Mouse (Mus musculus): ENCODE measurements around the gene Ugcg. TPM values are rescaled to one million over a fixed set of nuclear protein-coding genes. Genes with fewer than 3 reads are reported as not detected.

Ugcg gene
- polyA plus RNA-seq, 1 experiment from 2014 or later = 18.3 TPM

- Histone ChIP-seq H3K9ac (replicated peaks; ENCODE audit: low read depth, low read length) (no peak overlapping the region), H3K9me3 (ENCODE audit: control insufficient read depth, low read length) (no peaks in the 10 kb centered on the region), H3K27ac (ENCODE audit: low read length) (no peak overlapping the region), H3K4me1 (replicated peaks; ENCODE audit: control insufficient read depth, insufficient read depth, low read length) (peaks cover 31% of the 10 kb centered on the region), H3K4me3 (replicated peaks; ENCODE audit: low read length) (no peak overlapping the region), H3K27me3 (replicated peaks; ENCODE audit: control insufficient read depth, insufficient read depth, low read length) (no peaks in the 10 kb centered on the region), H3K36me3 (ENCODE audit: control insufficient read depth, insufficient read depth) (no peaks in the 10 kb centered on the region), H3K4me2 (ENCODE audit: low read length) (no peak overlapping the region)
- no peak for ATAC-seq
- 69% methylated on average over 8 of the region's 8 CpGs for WGBS
Measured at GRCm38 (mm10) chr4:59199805-59200204, 10.7 kb downstream of the Ugcg start.

- H3K36me3 ChIP-seq (ENCODE audit: control insufficient read depth, insufficient read depth) = no peaks in the 10 kb centered on the region
- WGBS = 78% methylated on average over 3 of the region's 3 CpGs
- ATAC-seq = no peak
- no peak overlapping the region for H3K4me3 ChIP-seq (replicated peaks; ENCODE audit: low read length)
- H3K4me2 ChIP-seq (ENCODE audit: low read length) = no peak overlapping the region
- H3K4me1 ChIP-seq (replicated peaks; ENCODE audit: control insufficient read depth, insufficient read depth, low read length) = peaks cover 31% of the 10 kb centered on the region
- no peaks in the 10 kb centered on the region for H3K9me3 ChIP-seq (ENCODE audit: control insufficient read depth, low read length)
- no peak overlapping the region for H3K9ac ChIP-seq (replicated peaks; ENCODE audit: low read depth, low read length)
- no peak overlapping the region for H3K27ac ChIP-seq (ENCODE audit: low read length)
- H3K27me3 ChIP-seq (replicated peaks; ENCODE audit: control insufficient read depth, insufficient read depth, low read length) = no peaks in the 10 kb centered on the region
Measured at GRCm38 (mm10) chr4:59200636-59201035, 11.6 kb downstream of the Ugcg start.

GRCm38 (mm10) chr4:59204616-59205015 is 15.6 kb downstream of the Ugcg start:
- Histone ChIP-seq H3K4me2 (ENCODE audit: low read length) (no peak overlapping the region), H3K4me3 (replicated peaks; ENCODE audit: low read length) (no peak overlapping the region), H3K9ac (replicated peaks; ENCODE audit: low read depth, low read length) (no peak overlapping the region), H3K27ac (ENCODE audit: low read length) (no peak overlapping the region), H3K4me1 (replicated peaks; ENCODE audit: control insufficient read depth, insufficient read depth, low read length) (peaks cover 17% of the 10 kb centered on the region), H3K36me3 (ENCODE audit: control insufficient read depth, insufficient read depth) (0 out of 2 replicates have a peak, but pooled peaks cover 6% of the 10 kb centered on the region), H3K9me3 (ENCODE audit: control insufficient read depth, low read length) (no peaks in the 10 kb centered on the region), H3K27me3 (replicated peaks; ENCODE audit: control insufficient read depth, insufficient read depth, low read length) (no peaks in the 10 kb centered on the region)
- ATAC-seq = no peak
- WGBS = 84% methylated on average over 4 of the region's 4 CpGs

- H3K4me3 ChIP-seq (replicated peaks; ENCODE audit: low read length) = no peak overlapping the region
- peaks cover 5% of the 10 kb centered on the region for H3K4me1 ChIP-seq (replicated peaks; ENCODE audit: control insufficient read depth, insufficient read depth, low read length)
- H3K4me2 ChIP-seq (ENCODE audit: low read length) = no peak overlapping the region
- H3K27ac ChIP-seq (ENCODE audit: low read length) = no peak overlapping the region
- ATAC-seq = no peak
- H3K27me3 ChIP-seq (replicated peaks; ENCODE audit: control insufficient read depth, insufficient read depth, low read length) = no peaks in the 10 kb centered on the region
- 65% methylated on average over 2 of the region's 2 CpGs for WGBS
- 0 out of 2 replicates have a peak, but pooled peaks cover 6% of the 10 kb centered on the region for H3K36me3 ChIP-seq (ENCODE audit: control insufficient read depth, insufficient read depth)
- no peak overlapping the region for H3K9ac ChIP-seq (replicated peaks; ENCODE audit: low read depth, low read length)
- H3K9me3 ChIP-seq (ENCODE audit: control insufficient read depth, low read length) = no peaks in the 10 kb centered on the region
Measured at GRCm38 (mm10) chr4:59205758-59206340, 16.8 kb downstream of the Ugcg start.

GRCm38 (mm10) chr4:59206600-59206999 is 17.5 kb downstream of the Ugcg start:
- H3K27ac ChIP-seq (ENCODE audit: low read length) = no peak overlapping the region
- no peaks in the 10 kb centered on the region for H3K9me3 ChIP-seq (ENCODE audit: control insufficient read depth, low read length)
- H3K27me3 ChIP-seq (replicated peaks; ENCODE audit: control insufficient read depth, insufficient read depth, low read length) = no peaks in the 10 kb centered on the region
- H3K9ac ChIP-seq (replicated peaks; ENCODE audit: low read depth, low read length) = no peak overlapping the region
- no peak overlapping the region for H3K4me2 ChIP-seq (ENCODE audit: low read length)
- no peak for ATAC-seq
- H3K36me3 ChIP-seq (ENCODE audit: control insufficient read depth, insufficient read depth) = 0 out of 2 replicates have a peak, but pooled peaks cover 6% of the 10 kb centered on the region
- H3K4me1 ChIP-seq (replicated peaks; ENCODE audit: control insufficient read depth, insufficient read depth, low read length) = peaks cover 4% of the 10 kb centered on the region; the same call in 1 of the 2 replicates
- 83% methylated on average over 4 of the region's 4 CpGs for WGBS
- H3K4me3 ChIP-seq (replicated peaks; ENCODE audit: low read length) = no peak overlapping the region

- Histone ChIP-seq H3K9ac (replicated peaks; ENCODE audit: low read depth, low read length) (no peak overlapping the region), H3K27me3 (replicated peaks; ENCODE audit: control insufficient read depth, insufficient read depth, low read length) (no peaks in the 10 kb centered on the region), H3K36me3 (ENCODE audit: control insufficient read depth, insufficient read depth) (0 out of 2 replicates have a peak, but pooled peaks cover 6% of the 10 kb centered on the region), H3K4me3 (replicated peaks; ENCODE audit: low read length) (no peak overlapping the region), H3K4me1 (replicated peaks; ENCODE audit: control insufficient read depth, insufficient read depth, low read length) (peaks cover 4% of the 10 kb centered on the region; the same call in 1 of the 2 replicates), H3K27ac (ENCODE audit: low read length) (no peak overlapping the region), H3K9me3 (ENCODE audit: control insufficient read depth, low read length) (no peaks in the 10 kb centered on the region), H3K4me2 (ENCODE audit: low read length) (no peak overlapping the region)
- 90% methylated on average over 4 of the region's 4 CpGs for WGBS
- ATAC-seq = no peak
Measured at GRCm38 (mm10) chr4:59208607-59209006, 19.6 kb downstream of the Ugcg start.

- WGBS = 90% methylated on average over 9 of the region's 9 CpGs
- no peak overlapping the region for H3K27ac ChIP-seq (ENCODE audit: low read length)
- H3K36me3 ChIP-seq (ENCODE audit: control insufficient read depth, insufficient read depth) = peaks cover 15% of the 10 kb centered on the region
- H3K9ac ChIP-seq (replicated peaks; ENCODE audit: low read depth, low read length) = no peak overlapping the region
- no peaks in the 10 kb centered on the region for H3K4me1 ChIP-seq (replicated peaks; ENCODE audit: control insufficient read depth, insufficient read depth, low read length)
- no peaks in the 10 kb centered on the region for H3K27me3 ChIP-seq (replicated peaks; ENCODE audit: control insufficient read depth, insufficient read depth, low read length)
- no peak overlapping the region for H3K4me2 ChIP-seq (ENCODE audit: low read length)
- ATAC-seq = no peak
- H3K9me3 ChIP-seq (ENCODE audit: control insufficient read depth, low read length) = no peaks in the 10 kb centered on the region
- no peak overlapping the region for H3K4me3 ChIP-seq (replicated peaks; ENCODE audit: low read length)
Measured at GRCm38 (mm10) chr4:59211181-59211580, 22.1 kb downstream of the Ugcg start.

GRCm38 (mm10) chr4:59213833-59214232 is 24.8 kb downstream of the Ugcg start:
- WGBS = 84% methylated on average over 4 of the region's 4 CpGs
- Histone ChIP-seq H3K27me3 (replicated peaks; ENCODE audit: control insufficient read depth, insufficient read depth, low read length) (no peaks in the 10 kb centered on the region), H3K9ac (replicated peaks; ENCODE audit: low read depth, low read length) (no peak overlapping the region), H3K4me1 (replicated peaks; ENCODE audit: control insufficient read depth, insufficient read depth, low read length) (no peaks in the 10 kb centered on the region), H3K4me3 (replicated peaks; ENCODE audit: low read length) (no peak overlapping the region), H3K4me2 (ENCODE audit: low read length) (no peak overlapping the region), H3K36me3 (ENCODE audit: control insufficient read depth, insufficient read depth) (peaks cover 14% of the 10 kb centered on the region), H3K27ac (ENCODE audit: low read length) (no peak overlapping the region), H3K9me3 (ENCODE audit: control insufficient read depth, low read length) (no peaks in the 10 kb centered on the region)
- ATAC-seq = no peak

- Histone ChIP-seq H3K27me3 (replicated peaks; ENCODE audit: control insufficient read depth, insufficient read depth, low read length) (no peaks in the 10 kb centered on the region), H3K4me3 (replicated peaks; ENCODE audit: low read length) (no peak overlapping the region), H3K27ac (ENCODE audit: low read length) (no peak overlapping the region), H3K4me2 (ENCODE audit: low read length) (no peak overlapping the region), H3K36me3 (ENCODE audit: control insufficient read depth, insufficient read depth) (peaks cover 13% of the 10 kb centered on the region), H3K9ac (replicated peaks; ENCODE audit: low read depth, low read length) (no peak overlapping the region), H3K9me3 (ENCODE audit: control insufficient read depth, low read length) (no peaks in the 10 kb centered on the region), H3K4me1 (replicated peaks; ENCODE audit: control insufficient read depth, insufficient read depth, low read length) (no peaks in the 10 kb centered on the region)
- no peak for ATAC-seq
- WGBS = 96% methylated on average over 5 of the region's 5 CpGs
Measured at GRCm38 (mm10) chr4:59214695-59215094, 25.6 kb downstream of the Ugcg start.

- 97% methylated on average over 3 of the region's 3 CpGs for WGBS
Measured at GRCm38 (mm10) chr4:59215585-59215984, 26.5 kb downstream of the Ugcg start.

More at GRCm38 (mm10) chr4:59215585-59215984, 26.5 kb downstream of the Ugcg start:
- Histone ChIP-seq H3K36me3 (ENCODE audit: control insufficient read depth, insufficient read depth) (peaks cover 17% of the 10 kb centered on the region), H3K4me1 (replicated peaks; ENCODE audit: control insufficient read depth, insufficient read depth, low read length) (no peaks in the 10 kb centered on the region), H3K4me2 (ENCODE audit: low read length) (no peak overlapping the region), H3K9ac (replicated peaks; ENCODE audit: low read depth, low read length) (no peak overlapping the region), H3K27me3 (replicated peaks; ENCODE audit: control insufficient read depth, insufficient read depth, low read length) (no peaks in the 10 kb centered on the region), H3K27ac (ENCODE audit: low read length) (no peak overlapping the region), H3K4me3 (replicated peaks; ENCODE audit: low read length) (no peak overlapping the region), H3K9me3 (ENCODE audit: control insufficient read depth, low read length) (no peaks in the 10 kb centered on the region)
- no peak for ATAC-seq

Data from forebrain, embryonic 16.5 days (tissue).